Mouse (Mus musculus) spleen, postnatal 36 days (tissue): ENCODE measurements around the gene Hs2st1.
A peak's percentile ranks its signal among the peaks of the same experiment; 100 is the strongest.

Experiments
- DNase-seq, 2 experiments: peaks; one replicate each; pipeline ENCODE4 v3.0.0; 2022; ENCODE audit warnings: low spot score in 2 of 2, mixed read lengths in 1 of 2

The Hs2st1 gene

DNA sequence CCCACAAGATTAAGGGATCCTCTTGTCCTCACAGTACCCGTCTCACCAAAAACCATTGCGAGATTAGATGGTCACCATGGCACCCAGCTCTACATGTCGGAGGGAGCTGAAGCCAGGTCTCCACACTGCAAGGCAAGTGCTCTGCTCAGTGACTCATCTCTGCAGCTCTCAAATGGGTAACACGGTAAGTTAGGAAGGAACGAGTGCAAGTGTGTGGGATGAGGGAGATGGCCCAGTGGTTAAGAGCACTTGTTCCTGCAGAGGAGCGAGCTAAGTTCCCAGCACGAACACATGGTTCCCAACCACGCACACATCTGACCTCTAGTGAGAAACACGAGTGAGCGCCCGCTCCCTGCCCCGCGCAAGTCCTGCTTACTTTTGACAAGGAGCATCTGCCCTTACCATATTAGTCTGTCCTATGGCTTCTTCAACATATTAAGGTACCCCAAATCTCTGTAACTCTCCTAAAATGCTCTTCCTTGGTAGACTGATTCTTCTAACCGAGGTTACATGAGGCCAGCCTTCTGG, 132.0 kb downstream of the Hs2st1 start:
- no peak for DNase-seq

DNA sequence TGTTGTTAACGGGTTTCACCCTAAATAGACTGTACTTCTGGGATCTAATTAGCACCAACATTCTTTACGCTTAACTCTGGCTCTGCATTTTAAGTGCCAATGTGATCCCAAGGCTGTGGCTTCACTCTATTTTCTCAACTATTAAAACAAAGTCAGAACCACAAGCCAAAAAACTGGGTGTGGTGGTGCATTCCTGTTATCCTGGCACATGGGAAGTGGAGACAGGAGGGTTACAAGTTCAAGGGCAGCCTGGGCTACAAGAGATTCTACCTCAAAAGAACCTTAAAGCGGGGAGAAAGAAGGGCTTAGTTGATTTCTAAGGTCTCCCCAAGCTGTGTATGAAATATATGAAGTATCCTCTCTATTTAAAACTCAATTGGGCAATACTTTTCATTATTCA, 133.9 kb downstream of the Hs2st1 start:
- DNase-seq, result no peak

DNA sequence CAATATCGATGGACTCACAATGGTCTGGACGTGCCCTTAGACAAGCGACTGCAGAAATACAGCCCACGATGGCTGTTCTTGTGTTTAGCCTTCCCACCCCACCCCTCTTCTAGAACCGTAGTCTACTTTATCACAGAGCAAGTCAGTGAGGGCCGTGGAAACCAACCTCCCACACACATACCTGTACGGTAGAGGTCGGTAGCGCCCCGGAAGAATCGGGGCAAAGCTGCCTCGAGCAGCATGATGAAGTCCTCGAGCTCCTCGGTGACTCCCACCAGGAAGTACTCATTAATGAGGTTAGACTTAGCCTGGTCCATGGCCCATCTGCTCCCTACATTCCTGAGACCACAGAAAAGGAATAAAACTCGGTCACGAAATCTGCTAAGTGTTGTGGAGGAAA, 134.7 kb downstream of the Hs2st1 start:
- no peak for DNase-seq

DNA sequence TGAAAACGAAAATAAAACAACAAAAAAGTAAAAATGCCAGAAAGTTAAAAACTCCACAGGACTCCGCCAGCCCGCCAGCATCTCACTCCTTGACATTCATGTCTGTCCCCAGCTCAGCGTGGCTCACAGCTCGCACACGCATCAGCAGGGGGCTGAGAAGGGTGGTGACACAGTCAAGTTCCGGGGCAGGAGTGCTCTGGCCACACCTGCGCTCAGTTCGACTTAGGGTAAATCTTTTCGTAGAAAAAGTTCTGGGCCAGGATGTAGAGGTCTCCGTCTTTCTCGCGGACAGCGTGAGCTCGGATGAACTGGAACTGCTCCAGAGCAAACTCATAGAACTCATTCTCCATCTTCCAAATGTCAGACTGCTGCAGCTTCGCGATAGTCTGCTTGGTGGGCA, 135.7 kb downstream of the Hs2st1 start:
- DNase-seq, result no peak

DNA sequence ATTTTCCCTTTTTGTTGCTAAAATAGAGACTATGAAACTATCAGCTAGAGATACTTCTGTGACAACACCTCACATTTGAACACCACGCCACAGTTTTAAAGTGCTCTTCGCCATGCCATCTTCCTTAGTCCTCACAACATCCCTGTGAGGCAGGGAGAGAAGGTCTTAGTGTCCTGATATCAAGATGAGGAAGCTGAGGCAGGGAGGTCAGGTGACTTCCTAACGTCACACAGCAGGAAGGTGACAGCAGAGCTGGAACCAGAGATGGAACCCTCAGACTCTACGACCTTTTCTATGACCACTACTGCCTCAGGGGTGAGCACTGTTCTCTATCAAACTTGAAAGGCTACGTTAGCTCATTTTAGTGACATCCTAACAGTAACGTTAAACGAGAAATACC, 136.9 kb downstream of the Hs2st1 start:
- no peak for DNase-seq

DNA sequence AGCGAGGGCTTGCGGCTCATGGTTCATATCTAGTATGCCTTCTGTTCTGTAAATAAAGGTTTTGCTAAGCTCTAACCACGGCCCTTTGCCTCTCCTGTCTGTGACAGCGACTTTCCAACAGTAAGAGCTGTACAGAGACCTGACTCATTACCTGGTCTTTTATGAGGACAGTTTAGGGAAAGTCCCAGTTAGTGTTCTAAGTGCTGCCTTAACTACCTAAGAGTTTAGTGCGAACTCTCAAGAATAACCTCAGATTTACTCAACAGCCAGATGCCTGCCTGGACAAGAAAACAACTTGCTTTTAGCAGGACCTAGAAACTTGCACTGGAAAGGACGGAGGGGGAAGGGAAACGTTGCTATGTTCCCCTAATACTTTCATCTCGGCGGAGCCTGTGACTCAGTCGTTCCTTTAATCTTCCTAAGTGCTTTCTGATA, 137.8 kb downstream of the Hs2st1 start:
- DNase-seq, result no peak

- DNase-seq, result no peak
Measured at GRCm38 (mm10) chr3:144428514-144429431, 141.2 kb downstream of the Hs2st1 start.

DNA sequence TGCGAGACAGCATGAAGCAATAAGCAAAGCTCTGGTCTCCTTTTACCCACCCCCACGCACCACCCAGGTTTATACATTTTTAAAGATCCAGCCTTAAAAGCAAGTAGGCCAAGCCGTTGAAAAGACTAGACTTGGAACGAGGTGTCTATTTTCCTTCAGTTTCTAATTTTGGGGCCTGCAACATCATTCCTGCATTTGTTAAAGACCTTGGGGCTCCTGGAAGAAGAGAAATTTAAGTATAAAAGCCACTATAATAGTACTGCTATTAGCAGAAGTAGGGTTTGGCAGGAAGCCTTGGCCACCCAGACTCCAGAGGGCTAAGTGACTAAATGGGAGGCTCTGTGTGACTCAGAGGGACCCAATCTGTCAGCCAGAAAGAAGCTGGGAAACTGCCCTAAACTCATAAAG, 144.9 kb downstream of the Hs2st1 start:
- no peak for DNase-seq

DNA sequence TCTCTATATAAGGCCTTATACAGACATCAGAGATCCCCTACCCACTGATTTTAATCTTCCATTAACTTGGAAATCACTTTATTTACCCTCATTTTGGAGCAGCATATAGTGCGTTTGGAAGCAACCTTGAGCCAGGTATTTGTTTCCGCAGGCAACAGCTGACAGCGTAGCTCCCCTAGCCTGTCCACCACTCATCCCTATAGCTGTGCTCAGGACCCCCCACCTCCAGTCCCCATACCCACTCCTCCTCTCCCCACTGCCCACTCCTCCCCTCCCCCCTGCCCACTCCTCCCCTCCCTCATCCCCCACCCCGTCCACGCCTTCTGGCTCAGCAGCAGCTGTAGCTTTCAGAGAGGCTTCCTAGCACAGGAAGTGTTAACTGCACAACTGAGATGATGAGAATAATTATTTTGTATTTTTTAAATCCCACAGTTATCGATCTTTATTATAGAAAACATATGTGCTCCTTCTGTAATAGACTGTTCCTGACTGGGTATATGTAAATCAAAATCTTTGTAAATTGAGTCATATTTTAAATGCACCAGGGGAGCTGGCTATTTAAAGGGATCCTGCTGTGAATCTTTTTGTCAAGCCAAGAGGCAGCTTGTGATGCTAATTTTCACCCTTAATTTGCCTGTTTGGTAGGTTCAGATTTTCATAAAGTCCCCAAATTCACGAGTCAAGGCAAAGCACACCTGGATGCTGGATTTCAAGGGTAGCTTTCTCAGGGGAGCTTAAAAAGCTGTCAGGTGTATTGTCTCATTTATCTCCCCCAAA, 148.4 kb downstream of the Hs2st1 start:
- no peak for DNase-seq

- no peak for DNase-seq
Measured at GRCm38 (mm10) chr3:144413821-144414220, 156.2 kb downstream of the Hs2st1 start.

GRCm38 (mm10) chr3:144412538-144413272, 157.3 kb downstream of the Hs2st1 start:
- DNase-seq, result peak in 1 of 2 experiments; percentile 13

DNA sequence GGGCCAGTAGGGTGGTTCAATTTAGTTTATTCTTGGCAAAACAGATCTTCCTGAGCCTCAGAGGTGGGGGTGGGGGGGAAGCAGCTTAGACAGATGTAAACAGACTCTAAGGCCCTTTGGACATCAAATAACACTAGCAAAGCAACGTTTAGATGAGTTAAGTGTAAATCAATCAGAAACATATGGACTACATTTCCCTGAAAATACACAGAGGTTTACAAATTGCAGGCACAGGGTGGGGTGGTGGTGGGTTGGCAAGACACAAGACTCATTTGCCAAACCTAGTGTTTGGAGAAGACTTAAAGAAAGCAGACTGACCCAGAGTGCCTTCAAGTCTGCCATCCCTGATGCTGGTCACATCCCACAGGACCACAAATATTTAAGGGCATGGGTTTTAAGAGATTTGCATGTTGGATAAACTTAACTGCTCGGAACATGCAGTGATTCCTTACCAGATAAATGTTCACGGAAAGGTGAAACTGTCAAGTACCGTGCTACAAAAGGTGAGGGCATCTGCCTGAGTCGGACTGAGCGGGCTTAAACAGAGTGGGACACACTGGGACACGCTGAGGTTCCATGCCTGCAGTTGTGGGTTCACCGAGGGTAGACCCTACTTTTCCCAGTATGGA, 158.2 kb downstream of the Hs2st1 start:
- no peak for DNase-seq

- DNase-seq, result peak in 1 of 2 experiments; percentile 9
Measured at GRCm38 (mm10) chr3:144411051-144411542, 158.9 kb downstream of the Hs2st1 start.

DNA sequence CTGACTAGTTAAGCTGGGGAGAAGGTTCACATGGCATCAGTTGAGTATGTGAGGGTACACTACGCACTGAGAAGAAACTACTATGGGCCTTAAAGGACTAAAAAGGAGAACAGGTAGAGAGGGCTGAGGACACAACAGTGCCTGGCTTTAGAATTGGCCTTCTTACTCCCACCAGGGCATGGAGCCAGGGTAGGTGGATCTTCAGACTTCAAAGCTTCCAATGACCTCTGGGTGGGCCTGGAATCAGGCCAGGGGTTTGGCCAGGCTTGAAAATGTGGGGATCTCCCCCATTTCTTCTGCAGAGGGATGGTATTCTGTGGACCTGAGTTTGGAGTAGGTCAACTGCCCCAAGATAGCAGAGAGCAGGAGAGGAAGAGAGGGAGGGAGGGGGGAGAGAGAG, 161.0 kb downstream of the Hs2st1 start:
- DNase-seq, result no peak

- DNase-seq, result no peak
Measured at GRCm38 (mm10) chr3:144405331-144405730, 164.7 kb downstream of the Hs2st1 start.

DNA sequence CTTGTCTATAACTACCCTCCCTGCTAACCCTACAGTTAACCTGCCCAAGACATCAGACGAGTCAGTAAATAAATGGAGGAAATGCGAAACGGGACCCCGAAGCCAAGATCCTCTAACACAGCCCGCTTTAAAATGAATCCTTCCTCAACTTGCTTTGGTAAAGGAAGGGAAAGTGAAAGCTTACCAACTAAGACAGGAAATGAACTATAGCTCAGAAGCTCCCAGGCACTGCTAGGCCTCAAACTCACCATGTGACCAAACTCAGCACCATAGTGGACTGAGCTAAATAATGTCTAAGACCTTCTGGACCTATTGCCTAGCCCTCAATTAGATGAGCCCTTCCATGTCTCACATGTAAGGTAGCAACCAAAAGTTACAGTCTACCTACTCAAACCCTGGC, 168.7 kb downstream of the Hs2st1 start:
- no peak for DNase-seq

GRCm38 (mm10) chr3:144400870-144401269, 169.1 kb downstream of the Hs2st1 start:
- DNase-seq, result no peak

DNA sequence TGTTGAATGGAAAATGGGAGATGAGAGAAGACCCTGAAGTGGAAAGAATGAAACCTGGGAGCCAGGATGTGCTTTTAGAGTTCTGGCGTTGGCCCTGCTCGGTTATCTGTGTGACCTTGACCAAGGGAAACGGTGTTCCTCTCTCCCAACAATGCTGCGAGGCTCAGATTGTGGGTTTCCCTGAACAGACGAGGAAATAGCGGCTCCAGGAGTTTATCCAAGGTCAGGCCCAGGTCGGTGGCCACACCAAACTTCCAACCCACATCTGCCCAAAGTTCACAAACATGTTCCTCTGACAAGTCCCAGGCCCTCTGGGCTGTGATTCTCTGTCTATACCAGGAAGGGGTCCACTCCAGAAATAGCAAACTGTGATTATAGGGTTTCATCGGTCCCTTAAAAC, 169.6 kb downstream of the Hs2st1 start:
- DNase-seq, result no peak

DNA sequence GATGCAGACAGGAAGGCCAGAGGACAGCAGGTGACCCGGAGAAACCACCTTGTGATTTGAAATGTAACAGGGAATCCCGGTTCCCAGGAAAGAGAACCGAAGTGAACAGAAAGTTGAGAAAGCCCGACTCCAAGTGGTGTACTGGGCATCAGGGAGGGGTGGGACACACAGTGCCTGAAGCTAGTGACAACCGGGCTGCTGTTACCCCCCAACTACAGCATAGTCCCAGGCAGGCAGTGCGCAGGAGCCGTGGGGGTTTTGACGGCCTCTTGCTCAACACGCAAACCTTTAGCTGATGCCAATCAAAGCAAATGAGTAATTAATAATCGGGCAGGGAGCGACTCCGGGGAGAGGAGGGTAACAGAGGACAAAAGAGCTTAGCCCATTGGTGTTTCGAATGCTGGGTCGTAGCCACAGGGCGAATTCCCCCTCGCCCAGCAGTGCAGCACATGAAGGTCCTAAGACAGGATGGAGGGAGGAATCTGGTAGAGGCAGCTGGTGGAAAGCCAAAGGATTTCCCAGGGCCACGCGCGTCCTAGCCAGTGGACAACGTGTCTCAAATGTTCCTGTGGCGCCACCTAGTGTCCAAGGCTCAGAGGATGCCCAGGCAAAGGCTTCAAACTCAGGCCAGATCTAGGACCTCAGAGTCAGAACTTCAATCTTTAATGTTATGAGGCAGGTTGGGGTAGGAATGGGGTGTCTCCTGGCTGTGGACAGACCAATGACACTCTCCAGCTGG, 170.5 kb downstream of the Hs2st1 start:
- peak; percentile 53 to 66 for DNase-seq

DNA sequence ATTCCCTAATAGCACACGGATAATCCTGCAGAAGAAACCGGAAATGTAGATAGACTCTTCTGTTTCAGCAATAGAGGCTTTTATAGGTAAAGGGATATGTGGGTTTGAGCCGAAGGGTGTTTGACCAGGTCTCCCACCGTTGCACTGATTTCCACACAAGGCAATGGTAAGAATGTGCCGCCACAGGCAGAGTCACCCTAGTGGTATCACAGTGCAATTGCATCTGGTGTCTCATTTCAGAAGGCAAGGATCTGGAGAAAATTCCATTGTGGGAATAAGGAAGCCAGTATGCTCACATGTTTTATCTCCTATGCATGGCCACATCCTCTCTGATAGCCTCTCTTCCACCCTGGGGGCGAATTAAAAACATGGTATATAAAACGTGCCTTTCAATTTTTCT, 171.8 kb downstream of the Hs2st1 start:
- no peak for DNase-seq
